In genomic region chr1:132143730-132144129, GRCm38 (mm10) we compare ENCODE assay signal across 14 mouse cellular contexts. TPM values are rescaled to one million over a fixed set of nuclear protein-coding genes. Genes with fewer than 3 reads are reported as not detected.
DNase-seq lines count a peak whose midpoint lies in the region; ATAC-seq lines count a peak whose summit lies in the region.
"Had no signal": no experiment of that assay in that cellular context is flagged by ENCODE, and none has a peak within 500 bp of the region (broad histone marks: within the 10 kb centered on the region; RNA-seq: fewer than 3 reads in every experiment).

No protein-coding gene starts in this region.

- WGBS in hindbrain, embryonic 16.5 days = 60% methylated on average over 4 of the region's 4 CpGs
- WGBS in hindbrain, embryonic 10.5 days = 67% methylated on average over 4 of the region's 4 CpGs
- WGBS in macrophage (ENCODE audit: missing documents) = 100% methylated on average over 2 of the region's 4 CpGs

- no peak overlapping the region for H3K4me3 ChIP-seq in hindbrain, embryonic 16.5 days (ENCODE audit: low read length)
- H3K4me3 ChIP-seq in hindbrain, embryonic 10.5 days = no peak overlapping the region
- H3K4me3 ChIP-seq in macrophage (ENCODE audit: inconsistent target) = no peak overlapping the region
- H3K4me3 ChIP-seq: heart, embryonic 13.5 days; limb, embryonic 12.5 days; liver, embryonic 15.5 days; neural tube, embryonic 13.5 days had no signal

- no peak overlapping the region for H3K27ac ChIP-seq in hindbrain, embryonic 16.5 days (ENCODE audit: low read depth, low read length)
- H3K27ac ChIP-seq in hindbrain, embryonic 10.5 days = no peak overlapping the region
- peak overlapping the region; percentile 59 for H3K27ac ChIP-seq in macrophage
- H3K27ac ChIP-seq: heart, embryonic 13.5 days; limb, embryonic 12.5 days; liver, embryonic 15.5 days; neural tube, embryonic 13.5 days had no signal

- H3K4me2 ChIP-seq in hindbrain, embryonic 16.5 days (ENCODE audit: low read length) = no peak overlapping the region
- H3K4me2 ChIP-seq: heart, embryonic 13.5 days; limb, embryonic 12.5 days; liver, embryonic 15.5 days; neural tube, embryonic 13.5 days had no signal

- peaks cover 19% of the 10 kb centered on the region for H3K79me2 ChIP-seq in macrophage (ENCODE audit: inconsistent target)

- no peaks in the 10 kb centered on the region for H3K9me3 ChIP-seq in hindbrain, embryonic 16.5 days (ENCODE audit: control insufficient read depth, low read length)
- H3K9me3 ChIP-seq in hindbrain, embryonic 10.5 days = no peaks in the 10 kb centered on the region
- H3K9me3 ChIP-seq: heart, embryonic 13.5 days; limb, embryonic 12.5 days; liver, embryonic 15.5 days; neural tube, embryonic 13.5 days had no signal

- H3K27me3 ChIP-seq in hindbrain, embryonic 16.5 days (replicated peaks; ENCODE audit: control insufficient read depth, insufficient read depth, low read length) = peaks cover 4% of the 10 kb centered on the region; the same call in 1 of the 2 replicates
- peaks cover 26% of the 10 kb centered on the region for H3K27me3 ChIP-seq in hindbrain, embryonic 10.5 days (ENCODE audit: insufficient read depth, poor library complexity, severe bottlenecking)

- no peaks in the 10 kb centered on the region for H3K36me3 ChIP-seq in hindbrain, embryonic 16.5 days (ENCODE audit: control insufficient read depth, insufficient read depth, low read length)
- no peaks in the 10 kb centered on the region for H3K36me3 ChIP-seq in hindbrain, embryonic 10.5 days
- no peaks in the 10 kb centered on the region for H3K36me3 ChIP-seq in macrophage (ENCODE audit: inconsistent target)
- H3K36me3 ChIP-seq: heart, embryonic 13.5 days; limb, embryonic 12.5 days; liver, embryonic 15.5 days; neural tube, embryonic 13.5 days had no signal

- H3K4me1 ChIP-seq in hindbrain, embryonic 16.5 days (ENCODE audit: control insufficient read depth, insufficient read depth, low read depth, low read length) = peaks cover 16% of the 10 kb centered on the region
- H3K4me1 ChIP-seq in hindbrain, embryonic 10.5 days (replicated peaks) = peaks cover 52% of the 10 kb centered on the region

- no peak overlapping the region for H3K9ac ChIP-seq in hindbrain, embryonic 16.5 days (ENCODE audit: low read depth, low read length)
- H3K9ac ChIP-seq: heart, embryonic 13.5 days; limb, embryonic 12.5 days; liver, embryonic 15.5 days; neural tube, embryonic 13.5 days had no signal

- DNase-seq in hindbrain, embryonic 10.5 days (ENCODE audit: low spot score) = no peak
- DNase-seq in right cerebral cortex, postnatal 36 days (ENCODE audit: low spot score in 2 of 2) = peak; percentile 36 to 54
- DNase-seq in right cerebral cortex, postnatal 4 days = no peak
- no peak for DNase-seq in spleen, adult 12 weeks (ENCODE audit: low spot score)
- no peak for DNase-seq in spleen, postnatal 36 days (ENCODE audit: low spot score in 2 of 2)
- DNase-seq: heart, postnatal 4 days; thymus, adult 18-20 months had no signal

- 0 out of 2 replicates have a peak, but pooled peaks have one; percentile 19 for ATAC-seq in hindbrain, embryonic 16.5 days

RNA-seq across cellular contexts. Expression of gene Cdk18, which starts 4.2 kb away (rescaled TPM):
- 1.1 and 1.5 TPM in 2 replicates for polyA plus RNA-seq in hindbrain, embryonic 16.5 days (2015; fragmentation: Nextera tagmentation; extraction: Ambion mirVana)
- 2.1 and 2.2 TPM in 2 replicates for polyA plus RNA-seq in hindbrain, embryonic 10.5 days (2016; fragmentation: Nextera tagmentation; extraction: Ambion mirVana)
- 100 to 1,000 TPM in 18 of 26 experiments, 10 to 100 TPM in 8; 36.4 to 443 (median 163) TPM for total RNA-seq in macrophage (2018; cell fraction: chromatin; rRNA removed)
- total RNA-seq in macrophage (2018; cell fraction: cytosol; rRNA removed) = 100 to 1,000 TPM in 8 of 26 experiments, 10 to 100 TPM in 18; 32.8 to 118 (median 70.3) TPM
- 100 to 1,000 TPM in 12 of 26 experiments, 10 to 100 TPM in 14; 32.7 to 253 (median 92.9) TPM for total RNA-seq in macrophage (2018; cell fraction: nucleus; rRNA removed)
- polyA plus RNA-seq in macrophage (2018) = 71.8 to 165 TPM (median 102 TPM) in 3 replicates

RNA-seq across cellular contexts. Expression of gene Lemd1, which starts 47.5 kb away (rescaled TPM):
- polyA plus RNA-seq in hindbrain, embryonic 16.5 days (2015; fragmentation: Nextera tagmentation; extraction: Ambion mirVana) = 11.4 and 14.0 TPM in 2 replicates
- polyA plus RNA-seq in hindbrain, embryonic 10.5 days (2016; fragmentation: Nextera tagmentation; extraction: Ambion mirVana) = 2.6 and 7.7 TPM in 2 replicates
- total RNA-seq in macrophage (2018; cell fraction: chromatin; rRNA removed) = not detected
- total RNA-seq in macrophage (2018; cell fraction: cytosol; rRNA removed) = not detected
- not detected for total RNA-seq in macrophage (2018; cell fraction: nucleus; rRNA removed)
- not detected in 3 replicates for polyA plus RNA-seq in macrophage (2018)
- total RNA-seq: heart, postnatal 4 days had no signal
- polyA plus RNA-seq: heart, embryonic 13.5 days; kidney, adult 2 months; liver, embryonic 15.5 days had no signal

RNA-seq across cellular contexts. Expression of gene AC124108.1, which starts 47.5 kb away (rescaled TPM):
- polyA plus RNA-seq in hindbrain, embryonic 16.5 days (2015; fragmentation: Nextera tagmentation; extraction: Ambion mirVana) = 1.8 and 2.3 TPM in 2 replicates
- polyA plus RNA-seq in hindbrain, embryonic 10.5 days (2016; fragmentation: Nextera tagmentation; extraction: Ambion mirVana) = 1.6 and 2.8 TPM in 2 replicates
- total RNA-seq in macrophage (2018; cell fraction: chromatin; rRNA removed) = not detected
- total RNA-seq in macrophage (2018; cell fraction: cytosol; rRNA removed) = not detected
- not detected for total RNA-seq in macrophage (2018; cell fraction: nucleus; rRNA removed)
- not detected in 3 replicates for polyA plus RNA-seq in macrophage (2018)
- total RNA-seq: heart, postnatal 4 days had no signal
- polyA plus RNA-seq: heart, embryonic 13.5 days; kidney, adult 2 months; liver, embryonic 15.5 days had no signal

Comparison
In these comparisons a context has a peak if more than half of its experiments do, and no peak if none do; other contexts are left out.
1. DNase-seq: peak in right cerebral cortex, postnatal 36 days (2 of 2); none in hindbrain, embryonic 10.5 days (single experiment), right cerebral cortex, postnatal 4 days (single experiment), spleen, adult 12 weeks (single experiment) and spleen, postnatal 36 days (0 of 2).
2. RNA of gene Cdk18, which starts 4.2 kb away (polyA plus RNA-seq): 71.8 to 165 TPM in macrophage; 2.1 to 2.2 TPM in hindbrain, embryonic 10.5 days and 1.1 to 1.5 TPM in hindbrain, embryonic 16.5 days; every median in the first group is over 10 times any median in the second.